9 mouse cellular contexts compared by ENCODE assay signal in the genomic region with DNA sequence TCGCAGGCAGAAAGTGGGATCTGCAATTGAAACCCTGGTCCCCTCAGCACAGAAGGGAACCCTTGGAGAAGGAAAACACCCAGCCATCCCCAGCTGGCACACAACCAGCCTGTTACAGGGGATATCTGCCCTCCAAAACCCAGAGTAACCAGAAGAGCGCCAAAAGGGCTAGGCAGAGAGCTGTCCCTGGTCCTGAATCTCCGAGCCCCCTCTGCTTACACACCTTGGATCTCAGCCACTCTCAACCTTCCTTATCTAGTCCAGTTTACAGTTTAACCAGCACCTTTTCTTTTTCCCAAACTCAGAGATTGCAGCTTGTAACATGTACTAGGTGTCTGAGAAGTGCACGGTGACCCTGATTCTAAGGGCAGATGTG.
DNase-seq lines count a peak whose midpoint lies in the region; ATAC-seq and TF ChIP-seq lines count a peak whose summit lies in the region.
"Had no signal": no experiment of that assay in that cellular context is flagged by ENCODE, and none has a peak within 500 bp of the region (broad histone marks: within the 10 kb centered on the region; RNA-seq: fewer than 3 reads in every experiment).

No protein-coding gene starts in this region.

- in situ Hi-C loops in ES-E14 (cut with MboI; ENCODE audit: low sequenced_read_pairs in 2 of 2, unreplicated experiment in 2 of 2), result no loop called here

- ATAC-seq in intestine, embryonic 14.5 days (replicated peaks; ENCODE audit: low FRiP score, low TSS enrichment, low read depth), result no peak
- ATAC-seq in intestine, postnatal 0 days, result no peak
- ATAC-seq in megakaryocyte-erythroid progenitor cell, adult 5-6 weeks (replicated peaks; ENCODE audit: low FRiP score, low TSS enrichment, poor library complexity, severe bottlenecking), result peak; percentile 51; the same call in 1 of the 2 replicates
- no peak for ATAC-seq in frontal cortex, adult (ENCODE audit: low TSS enrichment)
- no peak for ATAC-seq in midbrain, postnatal 0 days (ENCODE audit: low FRiP score)

- no peak overlapping the region for H3K4me2 ChIP-seq in intestine, embryonic 14.5 days (ENCODE audit: low read length)
- H3K4me2 ChIP-seq in intestine, postnatal 0 days (replicated peaks; ENCODE audit: low read depth), result no peak overlapping the region
- H3K4me2 ChIP-seq in midbrain, postnatal 0 days (ENCODE audit: low read depth, low read length, poor library complexity, severe bottlenecking), result no peak overlapping the region
- H3K4me2 ChIP-seq: liver, embryonic 13.5 days had no signal

- H3K4me3 ChIP-seq in intestine, embryonic 14.5 days (ENCODE audit: low read depth, low read length), result no peak overlapping the region
- no peak overlapping the region for H3K4me3 ChIP-seq in intestine, postnatal 0 days (ENCODE audit: low read depth, low read length)
- H3K4me3 ChIP-seq in ES-E14 (ENCODE audit: insufficient read depth in 1 of 2, low read depth in 1 of 2, low read length in 2 of 2, poor library complexity in 1 of 2, severe bottlenecking in 1 of 2), result no peak overlapping the region
- H3K4me3 ChIP-seq in midbrain, postnatal 0 days (ENCODE audit: low read depth, low read length), result no peak overlapping the region
- H3K4me3 ChIP-seq: liver, embryonic 13.5 days had no signal

- H3K9ac ChIP-seq in intestine, embryonic 14.5 days (ENCODE audit: low read length), result no peak overlapping the region
- no peak overlapping the region for H3K9ac ChIP-seq in intestine, postnatal 0 days (ENCODE audit: low read depth, low read length)
- H3K9ac ChIP-seq in ES-E14 (ENCODE audit: insufficient read depth, low read depth, low read length, poor library complexity, severe bottlenecking), result no peak overlapping the region
- H3K9ac ChIP-seq in midbrain, postnatal 0 days (replicated peaks; ENCODE audit: low read length, poor library complexity, severe bottlenecking), result no peak overlapping the region
- H3K9ac ChIP-seq: liver, embryonic 13.5 days had no signal

- 17% methylated on average over 4 of the region's 4 CpGs for WGBS in intestine, embryonic 14.5 days
- 9% methylated on average over 4 of the region's 4 CpGs for WGBS in intestine, postnatal 0 days
- 42% methylated on average over 4 of the region's 4 CpGs for WGBS in midbrain, postnatal 0 days

- no peak overlapping the region for H3K27ac ChIP-seq in intestine, embryonic 14.5 days (ENCODE audit: low read depth)
- H3K27ac ChIP-seq in intestine, postnatal 0 days (ENCODE audit: low read depth, low read length), result no peak overlapping the region
- no peak overlapping the region for H3K27ac ChIP-seq in ES-E14 (ENCODE audit: insufficient read depth, low read depth, low read length, poor library complexity, severe bottlenecking)
- no peak overlapping the region for H3K27ac ChIP-seq in midbrain, postnatal 0 days (ENCODE audit: low read depth, low read length)
- H3K27ac ChIP-seq: liver, embryonic 13.5 days had no signal

- DNase-seq in intestine, embryonic 14.5 days (ENCODE audit: low spot score), result peak; percentile 87
- peak; percentile 77 for DNase-seq in ES-E14 (ENCODE audit: low read depth, low spot score)
- peak; percentile 63 for DNase-seq in c-Kit-positive CD71-negative TER-119-negative erythroid progenitor cells, embryonic 14.5 days (ENCODE audit: low read depth)
- no peak for DNase-seq in cerebellum, adult 11-12 months
- DNase-seq in midbrain, postnatal 0 days (ENCODE audit: low spot score), result no peak
- DNase-seq: liver, embryonic 13.5 days had no signal

- H3K9me3 ChIP-seq in intestine, embryonic 14.5 days (ENCODE audit: control insufficient read depth, low read length), result no peaks in the 10 kb centered on the region
- H3K9me3 ChIP-seq in intestine, postnatal 0 days (ENCODE audit: control insufficient read depth), result no peaks in the 10 kb centered on the region
- no peaks in the 10 kb centered on the region for H3K9me3 ChIP-seq in ES-E14 (ENCODE audit: control insufficient read depth, insufficient read depth, low read depth, low read length)
- H3K9me3 ChIP-seq in midbrain, postnatal 0 days (ENCODE audit: low read length), result no peaks in the 10 kb centered on the region
- H3K9me3 ChIP-seq: liver, embryonic 13.5 days had no signal

- peaks cover 25% of the 10 kb centered on the region for H3K27me3 ChIP-seq in intestine, embryonic 14.5 days (replicated peaks; ENCODE audit: control insufficient read depth, insufficient read depth, low read length)
- H3K27me3 ChIP-seq in intestine, postnatal 0 days (replicated peaks; ENCODE audit: control insufficient read depth, insufficient read depth, low read length), result peaks cover 8% of the 10 kb centered on the region; the same call in 1 of the 2 replicates
- no peaks in the 10 kb centered on the region for H3K27me3 ChIP-seq in midbrain, postnatal 0 days (ENCODE audit: insufficient read depth, low read length)

- no peaks in the 10 kb centered on the region for H3K4me1 ChIP-seq in intestine, embryonic 14.5 days (replicated peaks; ENCODE audit: control insufficient read depth, insufficient read depth, low read length)
- H3K4me1 ChIP-seq in intestine, postnatal 0 days (replicated peaks; ENCODE audit: control insufficient read depth, insufficient read depth, low read length), result no peaks in the 10 kb centered on the region
- H3K4me1 ChIP-seq in ES-E14 (ENCODE audit: control insufficient read depth in 2 of 2, insufficient read depth in 2 of 2, low read length in 2 of 2, poor library complexity in 1 of 2), result peaks cover 7 to 15% of the 10 kb centered on the region in 2 experiments
- peaks cover 7% of the 10 kb centered on the region; the same call in 1 of the 2 replicates for H3K4me1 ChIP-seq in midbrain, postnatal 0 days (ENCODE audit: insufficient read depth, low read length)
- H3K4me1 ChIP-seq: liver, embryonic 13.5 days had no signal

- H3K36me3 ChIP-seq in intestine, embryonic 14.5 days (ENCODE audit: control insufficient read depth, insufficient read depth, low read length), result no peaks in the 10 kb centered on the region
- H3K36me3 ChIP-seq in intestine, postnatal 0 days (ENCODE audit: control insufficient read depth, insufficient read depth), result no peaks in the 10 kb centered on the region
- no peaks in the 10 kb centered on the region for H3K36me3 ChIP-seq in ES-E14 (ENCODE audit: control insufficient read depth, insufficient read depth, low read length, poor library complexity, severe bottlenecking)
- H3K36me3 ChIP-seq in midbrain, postnatal 0 days (ENCODE audit: insufficient read depth, low read length), result no peaks in the 10 kb centered on the region
- H3K36me3 ChIP-seq: liver, embryonic 13.5 days had no signal

- no peak for TF ChIP-seq CTCF in intestine, postnatal 0 days (IDR thresholded peaks at IDR 0.05; ENCODE audit: low read depth)
- TF ChIP-seq CTCF in midbrain, postnatal 0 days (IDR thresholded peaks at IDR 0.05), result no peak

TF ChIP-seq in ES-E14, 5 proteins besides CTCF, POLR2A, EP300 and RAD21:
- TF ChIP-seq ZC3H11A (IDR thresholded peaks at IDR 0.05; ENCODE audit: borderline replicate concordance, low read depth, low read length) (no peak), HCFC1 (IDR thresholded peaks at IDR 0.05; ENCODE audit: borderline replicate concordance, insufficient read depth, low read length) (no peak), ZNF384 (IDR thresholded peaks at IDR 0.05; ENCODE audit: low read depth, low read length) (no peak), CHD2 (IDR thresholded peaks at IDR 0.05; ENCODE audit: low read depth, low read length) (no peak), MAFK (IDR thresholded peaks at IDR 0.05; ENCODE audit: insufficient read depth, low read depth, low read length) (no peak)

Comparison
In these comparisons a context has a peak if more than half of its experiments do, and no peak if none do; other contexts are left out.
1. DNase-seq: peak in intestine, embryonic 14.5 days (single experiment), ES-E14 (single experiment) and c-Kit-positive CD71-negative TER-119-negative erythroid progenitor cells, embryonic 14.5 days (single experiment); none in cerebellum, adult 11-12 months (single experiment) and midbrain, postnatal 0 days (single experiment).